In genomic region chr3:145825416-145826055, GRCm38 (mm10) we compare ENCODE assay signal across 13 mouse cellular contexts.
DNase-seq lines count a peak whose midpoint lies in the region; ATAC-seq and TF ChIP-seq lines count a peak whose summit lies in the region.
"Had no signal": no experiment of that assay in that cellular context is flagged by ENCODE, and none has a peak within 500 bp of the region (broad histone marks: within the 10 kb centered on the region; RNA-seq: fewer than 3 reads in every experiment).

No protein-coding gene starts in this region.

- H3K9ac ChIP-seq in midbrain, embryonic 13.5 days (replicated peaks) = no peak overlapping the region
- H3K9ac ChIP-seq: heart, embryonic 13.5 days; liver, embryonic 12.5 days had no signal

- H3K36me3 ChIP-seq in midbrain, embryonic 13.5 days = no peaks in the 10 kb centered on the region
- H3K36me3 ChIP-seq in embryonic facial prominence, embryonic 10.5 days (replicated peaks) = no peaks in the 10 kb centered on the region
- H3K36me3 ChIP-seq: heart, embryonic 13.5 days; liver, embryonic 12.5 days had no signal

- 7% methylated on average over 11 of the region's 11 CpGs for WGBS in midbrain, embryonic 13.5 days
- WGBS in embryonic facial prominence, embryonic 10.5 days = 71% methylated on average over 11 of the region's 11 CpGs

- peak; percentile 43 for DNase-seq in heart, adult 11 months
- DNase-seq in heart, postnatal 14 days = no peak
- DNase-seq in embryo, embryonic 10.5 days (ENCODE audit: low spot score) = peak; percentile 32
- peak; percentile 62 to 78 for DNase-seq in kidney, adult 8-10 months
- DNase-seq in cerebellum, adult 18-20 months = no peak
- DNase-seq in layer of hippocampus, adult 2 months (ENCODE audit: low spot score in 2 of 2) = no peak
- DNase-seq in embryonic facial prominence, embryonic 10.5 days (ENCODE audit: low spot score) = no peak
- DNase-seq: cerebellum, postnatal 25 days had no signal

- 0 out of 2 replicates have a peak overlapping the region, but pooled peaks have one; percentile 25 for H3K27ac ChIP-seq in midbrain, embryonic 13.5 days
- no peak overlapping the region for H3K27ac ChIP-seq in layer of hippocampus, adult 2 months
- H3K27ac ChIP-seq in embryonic facial prominence, embryonic 10.5 days (replicated peaks) = no peak overlapping the region
- H3K27ac ChIP-seq: heart, embryonic 13.5 days; left cerebral cortex, adult 2 months; liver, embryonic 12.5 days had no signal

- intact Hi-C loops in heart, postnatal 14 days (cut with DNase I) = no loop called here

- peaks cover 31% of the 10 kb centered on the region for H3K4me1 ChIP-seq in midbrain, embryonic 13.5 days (replicated peaks)
- H3K4me1 ChIP-seq in embryonic facial prominence, embryonic 10.5 days = peaks cover 13% of the 10 kb centered on the region

- H3K4me2 ChIP-seq in midbrain, embryonic 13.5 days (replicated peaks) = peak overlapping the region; percentile 39
- H3K4me2 ChIP-seq: heart, embryonic 13.5 days; liver, embryonic 12.5 days had no signal

- no peak overlapping the region for H3K4me3 ChIP-seq in midbrain, embryonic 13.5 days (replicated peaks)
- H3K4me3 ChIP-seq in layer of hippocampus, adult 2 months = no peak overlapping the region
- H3K4me3 ChIP-seq in embryonic facial prominence, embryonic 10.5 days = no peak overlapping the region
- H3K4me3 ChIP-seq: heart, embryonic 13.5 days; left cerebral cortex, adult 2 months; liver, embryonic 12.5 days had no signal

- H3K9me3 ChIP-seq in midbrain, embryonic 13.5 days = no peaks in the 10 kb centered on the region
- H3K9me3 ChIP-seq in embryonic facial prominence, embryonic 10.5 days = no peaks in the 10 kb centered on the region
- H3K9me3 ChIP-seq: heart, embryonic 13.5 days; liver, embryonic 12.5 days had no signal

- peak; percentile 87 for ATAC-seq in midbrain, embryonic 13.5 days
- ATAC-seq: intestine, embryonic 16.5 days; liver, embryonic 12.5 days had no signal

- peaks cover 63% of the 10 kb centered on the region for H3K27me3 ChIP-seq in midbrain, embryonic 13.5 days
- no peaks in the 10 kb centered on the region for H3K27me3 ChIP-seq in embryonic facial prominence, embryonic 10.5 days (replicated peaks; ENCODE audit: low read depth, poor library complexity, severe bottlenecking)
- H3K27me3 ChIP-seq: liver, embryonic 12.5 days had no signal

- TF ChIP-seq CTCF in layer of hippocampus, adult 2 months (conservative IDR thresholded peaks at IDR 0.05) = no peak

Comparison
In these comparisons a context has a peak if more than half of its experiments do, and no peak if none do; other contexts are left out.
1. DNase-seq: peak in heart, adult 11 months (single experiment), embryo, embryonic 10.5 days (single experiment) and kidney, adult 8-10 months (2 of 2); none in heart, postnatal 14 days (0 of 2), cerebellum, adult 18-20 months (0 of 2), layer of hippocampus, adult 2 months (0 of 2) and embryonic facial prominence, embryonic 10.5 days (single experiment).